Mouse (Mus musculus): ENCODE results near the gene Adgrl3. TPM values are rescaled to one million over a fixed set of nuclear protein-coding genes. Genes with fewer than 3 reads are reported as not detected.

Adgrl3 gene
- polyA plus RNA-seq, 1 experiment from 2014 or later, result 51.3 TPM

- H3K9me3 ChIP-seq, result no peaks in the 10 kb centered on the region
- no peak overlapping the region for H3K27ac ChIP-seq (replicated peaks)
- H3K4me2 ChIP-seq (replicated peaks), result no peak overlapping the region
- no peaks in the 10 kb centered on the region for H3K27me3 ChIP-seq
- ATAC-seq (replicated peaks), result no peak
- no peaks in the 10 kb centered on the region for H3K36me3 ChIP-seq
- H3K4me3 ChIP-seq, result no peak overlapping the region
- H3K9ac ChIP-seq (replicated peaks), result no peak overlapping the region
- WGBS, result 82% methylated on average over 4 of the region's 4 CpGs
- no peaks in the 10 kb centered on the region for H3K4me1 ChIP-seq
Observed at GRCm38 (mm10) chr5:81046128-81046527, 26.2 kb downstream of the Adgrl3 start.

GRCm38 (mm10) chr5:81054628-81055027 lies 34.7 kb downstream of the Adgrl3 start:
- Histone ChIP-seq H3K4me3 (no peak overlapping the region), H3K36me3 (no peaks in the 10 kb centered on the region), H3K27me3 (no peaks in the 10 kb centered on the region), H3K27ac (replicated peaks) (no peak overlapping the region), H3K4me2 (replicated peaks) (no peak overlapping the region), H3K9me3 (no peaks in the 10 kb centered on the region), H3K4me1 (no peaks in the 10 kb centered on the region), H3K9ac (replicated peaks) (no peak overlapping the region)
- no peak for ATAC-seq (replicated peaks)
- WGBS, result 58% methylated on average over 4 of the region's 4 CpGs

GRCm38 (mm10) chr5:81055253-81055652 lies 35.3 kb downstream of the Adgrl3 start:
- no peak for ATAC-seq (replicated peaks)
- Histone ChIP-seq H3K36me3 (no peaks in the 10 kb centered on the region), H3K27ac (replicated peaks) (no peak overlapping the region), H3K9ac (replicated peaks) (no peak overlapping the region), H3K4me2 (replicated peaks) (no peak overlapping the region), H3K4me1 (peaks cover 4% of the 10 kb centered on the region; the same call in 1 of the 2 replicates), H3K27me3 (no peaks in the 10 kb centered on the region), H3K9me3 (no peaks in the 10 kb centered on the region), H3K4me3 (no peak overlapping the region)
- WGBS, result 82% methylated on average over 2 of the region's 2 CpGs

- no peaks in the 10 kb centered on the region for H3K36me3 ChIP-seq
- ATAC-seq (replicated peaks), result no peak
- no peak overlapping the region for H3K9ac ChIP-seq (replicated peaks)
- H3K27me3 ChIP-seq, result no peaks in the 10 kb centered on the region
- H3K4me2 ChIP-seq (replicated peaks), result no peak overlapping the region
- 77% methylated on average over 2 of the region's 2 CpGs for WGBS
- H3K4me1 ChIP-seq, result peaks cover 9% of the 10 kb centered on the region; the same call in 1 of the 2 replicates
- H3K27ac ChIP-seq (replicated peaks), result no peak overlapping the region
- H3K9me3 ChIP-seq, result no peaks in the 10 kb centered on the region
- H3K4me3 ChIP-seq, result no peak overlapping the region
Observed at GRCm38 (mm10) chr5:81058122-81058521, 38.2 kb downstream of the Adgrl3 start.

GRCm38 (mm10) chr5:81060950-81061349 lies 41.0 kb downstream of the Adgrl3 start:
- Histone ChIP-seq H3K4me1 (peaks cover 9% of the 10 kb centered on the region; the same call in 1 of the 2 replicates), H3K4me3 (no peak overlapping the region), H3K9ac (replicated peaks) (no peak overlapping the region), H3K27me3 (no peaks in the 10 kb centered on the region), H3K27ac (replicated peaks) (no peak overlapping the region), H3K9me3 (no peaks in the 10 kb centered on the region), H3K36me3 (no peaks in the 10 kb centered on the region), H3K4me2 (replicated peaks) (no peak overlapping the region)
- WGBS, result 23% methylated on average over 2 of the region's 2 CpGs
- no peak for ATAC-seq (replicated peaks)

GRCm38 (mm10) chr5:81061386-81061785 lies 41.4 kb downstream of the Adgrl3 start:
- Histone ChIP-seq H3K4me1 (peaks cover 9% of the 10 kb centered on the region; the same call in 1 of the 2 replicates), H3K9ac (replicated peaks) (no peak overlapping the region), H3K4me3 (no peak overlapping the region), H3K27ac (replicated peaks) (no peak overlapping the region), H3K27me3 (no peaks in the 10 kb centered on the region), H3K4me2 (replicated peaks) (no peak overlapping the region), H3K9me3 (no peaks in the 10 kb centered on the region), H3K36me3 (no peaks in the 10 kb centered on the region)
- no peak for ATAC-seq (replicated peaks)

GRCm38 (mm10) chr5:81064026-81064425 lies 44.1 kb downstream of the Adgrl3 start:
- WGBS, result 50% methylated on average over 2 of the region's 2 CpGs

GRCm38 (mm10) chr5:81068173-81068572 lies 48.2 kb downstream of the Adgrl3 start:
- Histone ChIP-seq H3K27me3 (no peaks in the 10 kb centered on the region), H3K4me3 (no peak overlapping the region), H3K36me3 (no peaks in the 10 kb centered on the region), H3K9me3 (no peaks in the 10 kb centered on the region), H3K4me2 (replicated peaks) (no peak overlapping the region), H3K27ac (replicated peaks) (no peak overlapping the region), H3K4me1 (no peaks in the 10 kb centered on the region), H3K9ac (replicated peaks) (no peak overlapping the region)
- WGBS, result 85% methylated on average over 6 of the region's 6 CpGs
- no peak for ATAC-seq (replicated peaks)

More at GRCm38 (mm10) chr5:81064026-81064425, 44.1 kb downstream of the Adgrl3 start:
- Histone ChIP-seq H3K27me3 (no peaks in the 10 kb centered on the region), H3K27ac (replicated peaks) (no peak overlapping the region), H3K4me2 (replicated peaks) (no peak overlapping the region), H3K36me3 (no peaks in the 10 kb centered on the region), H3K9ac (replicated peaks) (no peak overlapping the region), H3K4me1 (peaks cover 9% of the 10 kb centered on the region; the same call in 1 of the 2 replicates), H3K4me3 (no peak overlapping the region), H3K9me3 (no peaks in the 10 kb centered on the region)
- no peak for ATAC-seq (replicated peaks)

GRCm38 (mm10) chr5:81068839-81069238 lies 48.9 kb downstream of the Adgrl3 start:
- no peak overlapping the region for H3K27ac ChIP-seq (replicated peaks)
- no peak overlapping the region for H3K4me2 ChIP-seq (replicated peaks)
- no peaks in the 10 kb centered on the region for H3K27me3 ChIP-seq
- H3K9ac ChIP-seq (replicated peaks), result no peak overlapping the region
- ATAC-seq (replicated peaks), result no peak
- no peak overlapping the region for H3K4me3 ChIP-seq
- 67% methylated on average over 4 of the region's 4 CpGs for WGBS
- H3K9me3 ChIP-seq, result no peaks in the 10 kb centered on the region
- H3K4me1 ChIP-seq, result no peaks in the 10 kb centered on the region
- no peaks in the 10 kb centered on the region for H3K36me3 ChIP-seq

- Histone ChIP-seq H3K4me1 (peaks cover 6% of the 10 kb centered on the region; the same call in 1 of the 2 replicates), H3K9me3 (no peaks in the 10 kb centered on the region), H3K9ac (replicated peaks) (no peak overlapping the region), H3K4me3 (no peak overlapping the region), H3K4me2 (replicated peaks) (no peak overlapping the region), H3K27me3 (no peaks in the 10 kb centered on the region), H3K36me3 (no peaks in the 10 kb centered on the region), H3K27ac (replicated peaks) (no peak overlapping the region)
- 81% methylated on average over 5 of the region's 5 CpGs for WGBS
- ATAC-seq (replicated peaks), result no peak
Observed at GRCm38 (mm10) chr5:81072888-81073287, 53.0 kb downstream of the Adgrl3 start.

- Histone ChIP-seq H3K4me3 (no peak overlapping the region), H3K36me3 (no peaks in the 10 kb centered on the region), H3K27me3 (no peaks in the 10 kb centered on the region), H3K4me2 (replicated peaks) (no peak overlapping the region), H3K9me3 (no peaks in the 10 kb centered on the region), H3K9ac (replicated peaks) (no peak overlapping the region), H3K27ac (replicated peaks) (no peak overlapping the region), H3K4me1 (peaks cover 6% of the 10 kb centered on the region; the same call in 1 of the 2 replicates)
- WGBS, result 80% methylated on average over 1 of the region's 1 CpGs
- no peak for ATAC-seq (replicated peaks)
Observed at GRCm38 (mm10) chr5:81073875-81074274, 53.9 kb downstream of the Adgrl3 start.

- no peaks in the 10 kb centered on the region for H3K36me3 ChIP-seq
- 77% methylated on average over 5 of the region's 5 CpGs for WGBS
- H3K9ac ChIP-seq (replicated peaks), result no peak overlapping the region
- no peak overlapping the region for H3K27ac ChIP-seq (replicated peaks)
- no peak overlapping the region for H3K4me3 ChIP-seq
- H3K27me3 ChIP-seq, result no peaks in the 10 kb centered on the region
- no peak overlapping the region for H3K4me2 ChIP-seq (replicated peaks)
- no peak for ATAC-seq (replicated peaks)
- H3K4me1 ChIP-seq, result peaks cover 6% of the 10 kb centered on the region; the same call in 1 of the 2 replicates
- no peaks in the 10 kb centered on the region for H3K9me3 ChIP-seq
Observed at GRCm38 (mm10) chr5:81076377-81076776, 56.4 kb downstream of the Adgrl3 start.

- H3K4me3 ChIP-seq, result no peak overlapping the region
- H3K27me3 ChIP-seq, result no peaks in the 10 kb centered on the region
- H3K9ac ChIP-seq (replicated peaks), result no peak overlapping the region
- no peak overlapping the region for H3K27ac ChIP-seq (replicated peaks)
- no peaks in the 10 kb centered on the region for H3K36me3 ChIP-seq
- WGBS, result 94% methylated on average over 7 of the region's 7 CpGs
- ATAC-seq (replicated peaks), result no peak
- H3K4me2 ChIP-seq (replicated peaks), result no peak overlapping the region
- H3K4me1 ChIP-seq, result peaks cover 6% of the 10 kb centered on the region; the same call in 1 of the 2 replicates
- no peaks in the 10 kb centered on the region for H3K9me3 ChIP-seq
Observed at GRCm38 (mm10) chr5:81077031-81077430, 57.1 kb downstream of the Adgrl3 start.
